Mouse (Mus musculus): ENCODE data around the gene Rps9.

Rps9 gene

DNA sequence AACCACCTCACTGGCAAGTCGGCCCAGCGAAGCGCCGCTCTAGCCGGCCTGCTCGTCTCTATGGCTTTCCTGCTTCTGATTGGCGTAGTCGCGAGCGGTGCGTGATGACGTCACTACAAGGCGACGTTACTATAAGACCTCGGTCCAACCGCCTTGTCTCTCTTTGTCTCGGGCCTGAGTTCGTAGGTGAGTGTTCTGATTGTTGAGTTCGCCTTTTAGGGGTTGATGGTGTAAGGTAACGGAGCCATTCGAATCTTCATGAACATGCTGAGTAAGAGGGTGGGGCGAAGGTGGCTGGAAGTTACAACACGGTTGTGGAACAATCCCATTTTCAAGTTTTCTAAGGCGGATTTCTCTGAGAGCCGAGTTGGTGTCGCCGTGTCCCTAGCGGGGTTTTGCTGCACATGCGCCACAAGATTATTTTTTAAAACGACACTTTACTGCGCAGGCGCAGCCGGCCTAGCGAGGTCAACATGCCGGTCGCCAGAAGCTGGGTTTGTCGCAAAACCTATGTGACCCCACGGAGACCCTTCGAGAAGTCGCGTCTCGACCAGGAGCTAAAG is at the start of gene Rps9:
TSS of gene Rps9 (plus strand) at position 115 of the 563 bp plus-strand sequence.
- peak; percentile 87 to 91 for DNase-seq (ENCODE audit: low read depth in 1 of 2, low spot score in 2 of 2)

DNA sequence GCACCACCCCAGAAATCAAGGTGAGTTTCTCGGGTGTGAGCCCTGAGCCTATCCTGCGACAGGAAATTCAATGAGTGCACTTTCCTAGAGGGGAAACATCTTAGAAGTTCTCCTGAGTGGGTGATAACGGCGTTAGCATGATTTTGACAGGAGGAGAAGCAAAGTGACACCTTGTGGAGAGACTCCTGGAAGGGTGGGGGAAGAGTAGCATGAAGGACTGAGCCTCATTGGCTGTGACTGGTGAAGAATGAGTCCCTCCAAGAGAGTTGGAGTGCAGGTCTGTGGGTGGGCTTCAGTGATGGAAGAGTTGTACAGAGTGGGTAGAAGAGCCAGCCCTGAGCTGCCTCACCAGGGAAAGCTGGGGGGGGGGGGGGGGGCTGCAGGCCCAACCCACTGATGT is 46.8 kb upstream of the Rps9 start:
- no peak for DNase-seq (ENCODE audit: low read depth in 1 of 2, low spot score in 2 of 2)

DNA sequence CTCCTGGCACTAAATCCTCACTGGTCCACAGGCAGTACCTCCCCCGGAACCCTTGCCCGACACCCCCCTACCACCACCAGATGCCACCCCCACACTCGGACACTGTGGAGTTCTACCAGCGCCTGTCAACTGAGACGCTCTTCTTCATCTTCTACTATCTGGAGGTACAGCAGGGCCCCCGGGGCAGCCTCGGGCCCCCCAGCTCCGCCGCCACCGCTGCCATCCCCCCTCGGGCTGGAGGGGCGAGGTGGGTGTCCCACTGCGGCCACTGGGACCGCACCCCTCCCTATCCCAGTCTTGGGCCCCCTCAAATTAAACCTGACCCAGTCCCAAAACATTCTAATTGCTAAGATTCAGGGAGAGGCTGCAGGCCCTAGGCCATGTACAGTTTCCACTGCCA is 45.2 kb upstream of the Rps9 start:
- DNase-seq (ENCODE audit: low read depth in 1 of 2, low spot score in 2 of 2), result no peak

DNA sequence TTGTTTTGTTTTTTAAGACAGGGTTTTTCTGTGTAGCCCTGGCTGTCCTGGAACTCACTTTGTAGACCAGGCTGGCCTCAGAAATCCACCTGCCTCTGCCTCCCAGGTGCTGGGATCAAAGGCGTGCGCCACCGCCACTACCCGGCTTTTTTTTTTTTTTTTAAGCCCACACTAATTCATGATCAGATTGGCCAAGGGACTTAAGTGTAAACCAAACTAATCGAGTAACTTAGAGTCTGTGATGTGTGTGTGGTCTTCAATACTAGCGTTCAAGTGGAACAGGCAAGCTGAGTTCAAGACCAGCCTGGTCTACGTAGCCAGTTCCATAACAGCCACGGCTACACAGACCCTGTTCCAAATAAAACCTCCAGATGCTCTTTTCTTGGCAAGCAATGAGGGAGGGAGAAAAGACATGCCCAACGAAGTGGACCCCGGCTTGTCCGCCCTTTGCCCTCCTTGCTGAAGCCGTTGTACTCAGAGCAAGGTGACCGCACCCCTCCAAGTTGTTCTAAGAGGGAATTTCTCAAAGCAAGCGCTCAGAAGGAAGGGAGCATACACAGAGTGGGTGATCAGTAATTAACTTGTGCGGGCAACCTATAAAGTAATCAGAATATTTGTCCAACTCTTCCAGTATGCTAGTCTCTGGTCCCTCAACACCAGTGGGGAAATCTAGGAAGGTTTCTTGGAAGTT is 39.1 kb upstream of the Rps9 start:
- no peak for DNase-seq (ENCODE audit: low read depth in 1 of 2, low spot score in 2 of 2)

DNA sequence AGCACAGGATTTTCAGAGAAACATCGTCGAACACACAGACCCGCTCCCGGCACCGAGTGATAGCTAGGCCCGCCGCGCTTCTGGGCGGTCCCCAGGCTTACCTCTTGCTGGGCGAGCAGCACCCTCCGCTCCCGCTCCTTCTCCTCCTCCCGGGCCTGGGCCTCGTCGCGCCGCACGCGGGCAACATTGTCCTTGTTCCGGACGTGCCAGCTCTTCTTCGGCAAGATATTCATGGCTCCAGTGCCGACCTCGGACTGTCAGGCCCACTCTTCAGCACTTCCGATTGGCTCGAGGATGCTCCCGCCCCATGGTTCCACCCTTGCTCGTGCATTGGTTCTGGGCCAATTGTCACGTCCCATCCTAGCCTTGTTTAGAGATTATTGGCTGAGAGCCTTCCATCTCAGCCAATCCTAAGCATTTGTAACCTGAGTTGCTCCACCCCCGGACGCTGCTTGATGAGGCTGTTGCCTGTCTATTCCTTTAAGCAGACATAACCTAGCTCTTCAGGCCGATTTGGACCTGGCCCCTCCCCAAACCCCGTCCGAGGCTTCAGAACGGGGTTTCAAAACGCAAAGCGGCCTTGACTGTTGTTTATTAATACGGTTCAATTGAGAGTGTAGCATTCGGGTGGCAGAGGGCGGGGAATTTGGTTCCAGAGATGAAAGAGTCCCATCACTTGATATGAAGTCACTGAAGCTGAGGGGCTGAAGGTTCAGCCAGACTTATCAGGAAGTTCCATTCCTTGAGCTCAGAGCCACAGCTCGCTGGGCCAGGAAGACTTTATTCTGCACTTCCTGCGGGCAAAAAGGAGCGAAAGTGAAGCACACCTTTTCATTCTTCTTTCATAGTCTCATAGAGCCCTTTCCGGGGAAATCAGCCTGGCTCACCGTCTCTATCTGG is 38.3 kb upstream of the Rps9 start, which contains the start of gene Leng1:
TSS of gene Leng1 (minus strand) at position 626 of the 900 bp plus-strand sequence.
- peak; percentile 89 to 92 for DNase-seq (ENCODE audit: low read depth in 1 of 2, low spot score in 2 of 2)

DNA sequence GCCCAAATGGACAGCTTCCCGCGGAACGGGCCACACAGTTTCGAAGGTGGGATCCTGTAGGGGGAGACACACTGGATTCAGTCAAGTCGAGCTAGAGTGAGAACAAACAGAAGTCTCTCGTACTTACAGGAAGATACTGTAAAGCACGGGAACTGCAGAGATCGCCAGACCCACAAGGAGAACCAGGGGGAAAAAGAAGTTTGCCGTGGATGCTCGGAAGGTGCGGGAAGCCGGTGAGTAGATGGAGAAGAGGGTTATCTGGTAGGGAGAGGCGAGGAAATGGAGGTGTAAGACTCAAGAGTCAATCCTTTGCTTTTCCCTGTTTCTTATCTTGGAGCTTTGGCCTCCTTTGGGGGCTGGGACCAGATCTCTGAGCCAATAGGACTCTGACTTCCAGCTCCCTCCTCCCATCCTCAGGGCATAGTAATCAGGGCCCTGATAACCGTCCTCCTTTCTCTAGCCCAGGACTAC is 36.8 kb upstream of the Rps9 start:
- no peak for DNase-seq (ENCODE audit: low read depth in 1 of 2, low spot score in 2 of 2)

DNA sequence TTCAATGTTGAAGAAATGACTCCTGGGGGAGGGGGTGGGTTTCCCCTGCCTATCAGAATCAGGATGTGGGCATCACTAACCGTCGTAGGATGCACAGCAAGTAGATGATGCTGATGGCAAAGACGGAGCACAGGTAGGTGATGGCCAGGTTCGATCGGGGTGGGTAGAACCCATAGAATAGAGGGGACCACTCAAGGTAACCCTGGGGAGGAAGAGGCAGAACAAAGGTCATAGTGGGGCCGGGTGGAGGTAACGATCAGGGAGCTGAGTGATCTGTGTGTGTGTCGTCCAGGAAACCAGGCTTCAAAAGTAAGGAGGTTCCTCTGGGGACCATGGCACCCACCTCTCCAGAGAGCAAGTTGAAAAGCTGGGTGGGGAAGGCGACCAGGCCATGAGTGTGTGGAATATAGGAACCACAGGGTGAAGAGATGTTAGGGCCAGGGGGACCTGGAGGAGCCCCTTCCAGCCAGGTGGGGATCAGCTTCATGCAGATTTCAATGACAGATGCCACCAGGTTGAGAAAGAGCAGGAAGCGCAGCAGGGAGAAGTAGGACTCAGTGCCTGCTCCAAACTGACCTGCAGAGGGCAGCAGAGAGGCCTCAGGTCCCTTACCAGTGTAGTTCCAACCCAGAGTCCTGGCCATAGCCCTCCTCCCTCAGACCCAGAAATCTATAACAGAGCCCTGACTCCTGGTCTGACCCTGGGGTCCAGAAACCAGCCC is 29.1 kb upstream of the Rps9 start:
- DNase-seq (ENCODE audit: low read depth in 1 of 2, low spot score in 2 of 2), result peak; percentile 52 to 65

DNA sequence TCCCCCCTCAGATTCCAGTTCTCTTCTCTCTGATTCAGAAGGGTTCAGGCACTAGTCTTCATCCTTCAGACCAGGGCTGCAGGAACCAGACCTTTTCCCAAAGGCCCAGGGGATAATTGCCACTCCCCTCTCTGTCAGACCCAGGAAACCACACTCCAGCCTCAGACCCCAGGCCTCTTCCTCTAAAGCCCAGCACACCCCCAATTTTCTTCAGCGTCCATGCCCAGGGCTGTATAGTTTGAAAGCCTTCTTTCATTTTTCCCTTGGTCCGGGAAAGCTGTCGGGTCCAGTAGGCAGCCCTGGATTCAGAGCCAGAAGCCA is 28.6 kb upstream of the Rps9 start:
- no peak for DNase-seq (ENCODE audit: low read depth in 1 of 2, low spot score in 2 of 2)

DNA sequence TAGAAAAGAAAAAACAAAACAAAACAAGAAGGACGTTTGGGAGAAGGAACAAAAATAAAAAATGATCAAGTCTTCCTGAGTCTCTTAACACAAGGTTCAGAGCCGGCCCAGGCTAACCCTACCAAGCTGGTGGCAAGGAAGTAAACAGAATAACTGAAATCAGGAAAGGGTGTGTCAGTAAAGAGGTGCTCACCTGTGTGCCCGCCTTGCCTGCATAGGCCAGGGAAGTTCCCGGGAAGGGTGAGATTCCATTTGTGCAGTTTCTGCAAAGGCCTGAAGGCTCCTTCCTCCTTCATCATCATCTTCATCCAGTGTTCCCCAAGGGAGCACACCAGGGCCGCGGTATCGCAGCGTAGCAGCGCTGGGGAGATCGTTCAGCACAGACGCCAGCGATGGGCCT is 27.4 kb upstream of the Rps9 start:
- DNase-seq (ENCODE audit: low read depth in 1 of 2, low spot score in 2 of 2), result no peak

DNA sequence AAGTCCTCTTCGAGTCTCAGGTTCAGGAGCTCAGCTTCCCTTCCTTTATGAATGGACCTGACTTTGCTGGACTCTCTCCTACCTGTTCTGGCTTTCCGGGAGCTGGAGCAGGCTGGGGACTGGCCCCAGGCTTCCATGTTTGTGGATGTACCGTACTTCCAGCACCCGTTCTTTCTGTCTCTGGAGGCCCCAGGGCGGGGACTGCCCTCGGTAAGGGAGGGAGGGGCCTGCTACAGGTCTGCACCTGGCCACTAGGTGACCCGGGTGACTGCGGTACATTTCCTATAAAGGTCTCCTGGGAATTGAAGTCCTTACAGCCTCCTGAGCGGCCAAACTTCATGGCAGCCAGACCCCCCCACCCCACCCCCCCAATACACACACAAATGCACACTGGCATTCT is 26.5 kb upstream of the Rps9 start, which contains the start of gene Tmc4:
TSS of gene Tmc4 (minus strand) at position 212 of the 400 bp plus-strand sequence.
- no peak for DNase-seq (ENCODE audit: low read depth in 1 of 2, low spot score in 2 of 2)

DNA sequence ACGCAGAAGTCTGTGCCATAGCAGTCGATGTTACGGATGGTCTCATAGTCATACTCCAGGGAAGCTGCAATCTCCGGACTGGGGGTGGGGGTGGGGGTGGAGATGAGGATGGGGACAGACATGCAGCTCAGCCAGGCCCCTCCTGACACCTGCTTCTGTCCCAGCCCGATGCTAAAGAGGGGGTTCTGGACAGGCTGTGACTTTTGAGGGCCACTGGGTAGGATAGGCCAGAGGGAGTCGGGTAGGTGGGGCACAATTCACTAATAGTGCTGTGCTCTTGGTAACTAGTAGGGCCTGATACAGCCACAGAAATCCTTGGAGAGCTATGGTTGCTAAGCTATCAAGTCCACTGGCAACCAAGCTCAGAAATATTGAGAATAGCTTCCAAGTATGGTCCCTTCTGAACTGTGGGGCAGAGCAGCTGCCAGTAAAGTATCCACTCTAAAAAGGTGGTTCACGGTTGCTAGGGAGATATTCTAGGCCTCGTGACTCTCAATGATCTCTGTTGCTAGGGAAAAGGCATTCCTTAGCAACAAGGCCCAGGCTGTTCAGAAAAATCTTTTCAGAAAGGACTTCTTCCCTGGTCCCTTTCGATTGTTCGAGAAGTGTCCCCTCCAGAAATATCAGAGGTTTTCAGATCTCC is 19.8 kb upstream of the Rps9 start:
- no peak for DNase-seq (ENCODE audit: low read depth in 1 of 2, low spot score in 2 of 2)

DNA sequence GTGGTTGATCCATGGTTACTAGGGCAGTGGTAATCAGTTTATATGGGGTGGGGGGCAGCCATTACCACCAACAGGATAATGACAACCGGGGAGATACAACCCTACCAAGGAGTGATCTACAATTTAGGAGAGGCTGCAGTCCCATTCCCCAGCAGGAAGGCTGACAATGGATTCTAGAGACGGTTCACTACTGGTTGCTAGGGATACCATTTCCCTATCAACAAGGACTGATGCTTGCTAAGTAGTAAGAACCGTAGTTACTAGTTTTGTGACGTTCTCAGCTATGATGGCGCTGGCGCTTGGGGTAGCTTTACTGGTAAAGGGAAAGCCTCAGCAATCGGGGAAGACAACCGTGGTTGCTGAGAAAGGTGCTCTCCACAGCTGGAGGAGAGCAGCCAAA is 19.1 kb upstream of the Rps9 start:
- no peak for DNase-seq (ENCODE audit: low read depth in 1 of 2, low spot score in 2 of 2)

DNA sequence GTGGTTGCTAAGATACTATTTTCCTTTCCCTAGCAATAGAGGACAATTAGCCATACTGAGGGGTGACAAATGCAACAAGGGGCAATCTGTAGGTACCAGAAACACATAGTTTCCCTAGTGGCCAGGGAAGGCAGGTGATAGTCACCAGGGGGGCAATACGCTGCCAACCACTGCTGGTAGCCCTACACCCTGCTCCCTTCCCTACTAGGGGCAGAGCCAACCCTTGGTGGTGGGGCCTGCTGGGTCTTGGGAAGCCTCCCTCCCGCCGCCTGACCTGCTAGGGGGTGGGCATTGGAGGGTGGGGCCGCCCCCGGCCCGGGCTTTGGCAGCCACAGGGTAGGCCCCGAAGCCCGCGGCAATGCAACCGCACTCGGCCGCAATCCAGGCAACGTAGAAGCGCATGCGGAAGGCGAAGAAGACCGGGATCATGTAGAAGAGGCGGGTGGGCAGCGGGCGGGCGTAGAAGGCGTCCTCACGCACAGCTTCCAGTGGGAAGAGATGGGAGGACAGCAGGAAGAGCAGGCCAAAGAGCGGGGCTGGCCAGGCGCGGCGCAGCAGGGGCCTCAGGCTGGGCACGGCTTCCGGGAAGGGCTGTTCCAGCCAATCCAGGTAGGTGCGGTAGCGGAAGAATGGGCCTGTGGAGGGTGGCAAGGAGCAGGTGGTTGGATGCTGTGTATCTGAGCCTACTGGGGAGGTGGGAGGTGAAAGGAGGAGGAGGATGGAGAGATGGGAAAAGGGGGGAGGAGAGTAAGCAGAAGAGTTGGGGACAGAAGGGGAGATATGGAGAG is 18.2 kb upstream of the Rps9 start:
- no peak for DNase-seq (ENCODE audit: low read depth in 1 of 2, low spot score in 2 of 2)

DNA sequence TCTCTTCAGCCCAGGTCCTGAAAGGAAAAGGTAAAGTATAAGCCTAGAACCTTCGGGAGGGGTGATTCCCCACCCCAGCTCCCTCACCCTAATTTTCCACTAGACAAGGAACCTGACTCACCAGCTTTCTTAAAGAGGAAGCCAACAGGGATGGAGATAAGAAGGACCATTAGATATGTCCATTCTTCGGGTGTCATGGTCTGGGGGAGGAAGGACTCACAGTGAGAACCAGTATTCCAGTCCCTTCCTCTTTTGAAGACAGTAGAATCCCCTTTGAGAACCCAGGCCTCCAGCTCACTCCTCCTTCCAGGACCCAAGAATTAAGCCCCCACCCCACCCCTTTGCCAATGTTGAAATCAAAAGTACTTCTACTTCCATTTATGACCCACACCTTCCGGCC is 11.9 kb upstream of the Rps9 start:
- DNase-seq (ENCODE audit: low read depth in 1 of 2, low spot score in 2 of 2), result no peak

DNA sequence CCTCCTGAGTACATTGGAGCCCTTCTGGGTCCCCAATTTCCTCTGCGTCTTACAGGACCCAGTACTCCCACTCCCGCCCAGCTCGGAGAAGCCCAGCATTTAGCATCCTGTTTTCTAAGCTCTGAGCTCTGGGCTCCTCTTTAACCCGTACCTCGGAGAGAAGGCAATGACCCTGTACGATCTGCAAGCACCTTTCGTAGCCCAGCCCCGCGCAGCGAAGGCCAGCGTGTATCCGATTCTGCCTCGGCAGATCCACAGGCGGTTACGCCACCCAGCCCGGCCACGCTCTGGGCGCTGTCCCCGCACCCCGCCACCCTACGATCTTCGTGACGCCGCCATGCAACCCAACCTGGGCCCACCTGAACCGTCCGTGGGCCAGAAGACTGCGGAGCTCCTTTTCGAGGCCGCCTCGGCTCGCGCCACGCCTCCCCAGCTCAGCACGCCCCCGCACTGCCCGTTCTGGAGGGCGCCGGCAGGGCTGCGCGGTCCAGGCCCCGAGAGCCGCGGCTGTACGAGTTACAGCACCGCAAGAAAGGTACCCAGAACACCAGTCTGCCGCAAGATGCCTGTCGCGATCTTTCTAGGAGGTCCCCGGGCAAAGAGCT is 11.3 kb upstream of the Rps9 start, which contains the start of gene Tsen34:
TSS of gene Tsen34 (plus strand) at position 482 of the 605 bp plus-strand sequence.
- DNase-seq (ENCODE audit: low read depth in 1 of 2, low spot score in 2 of 2), result no peak

DNA sequence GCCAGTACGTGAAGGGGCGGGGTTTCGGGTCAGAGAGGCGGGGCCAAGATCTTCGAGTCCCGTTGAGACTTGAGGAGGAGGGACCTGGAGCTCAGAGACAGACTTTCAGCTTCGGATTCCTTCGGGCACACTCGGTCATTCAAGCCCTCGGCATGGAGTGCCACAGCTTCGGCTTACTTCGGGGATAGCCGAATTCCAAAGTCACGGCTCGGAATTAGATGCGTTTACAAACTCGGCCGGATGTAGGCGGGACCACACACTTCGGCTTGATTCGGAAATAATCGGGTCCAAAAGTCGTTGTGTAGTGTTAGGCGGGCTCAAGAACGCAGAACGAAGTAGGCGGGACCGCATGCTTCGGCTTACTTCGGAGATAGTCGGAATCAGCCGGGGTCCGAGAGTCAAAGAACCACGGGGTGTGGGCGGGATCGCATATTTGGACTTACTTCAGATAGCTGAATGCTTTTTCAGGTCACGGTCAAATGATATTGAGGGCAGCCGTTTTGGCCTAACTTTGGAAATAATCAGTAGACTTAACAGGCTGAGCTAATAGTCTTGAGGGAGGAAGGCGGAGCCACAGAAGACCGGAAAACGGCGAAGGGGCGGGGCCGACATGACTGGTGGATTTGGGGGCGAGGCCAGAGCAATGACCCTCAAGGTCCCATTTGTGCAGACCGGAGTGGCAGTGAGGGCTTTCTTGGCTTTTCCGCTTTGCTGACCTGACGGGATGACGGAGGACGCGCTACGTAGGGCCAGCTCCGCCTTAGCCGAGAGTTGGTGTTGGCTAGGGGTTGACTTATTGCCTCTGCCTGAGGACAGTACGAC is 10.6 kb upstream of the Rps9 start, which contains the start of gene Mboat7:
TSS of gene Mboat7 (minus strand) at position 537 of the 822 bp plus-strand sequence.
- DNase-seq (ENCODE audit: low read depth in 1 of 2, low spot score in 2 of 2), result peak; percentile 89 to 95

DNA sequence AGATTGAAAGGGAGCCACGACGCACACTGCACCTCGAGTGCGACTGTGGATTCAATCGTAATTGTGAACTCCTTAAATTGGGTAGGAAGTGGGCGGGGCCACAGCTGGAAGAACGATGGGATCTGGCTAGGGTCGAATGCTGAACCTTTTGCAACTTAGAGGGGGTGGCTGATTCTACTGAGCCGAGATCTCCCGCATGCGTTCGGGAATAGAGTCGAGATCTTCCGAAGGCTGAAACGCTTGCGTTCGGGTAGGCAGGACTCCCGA is 10.1 kb upstream of the Rps9 start:
- no peak for DNase-seq (ENCODE audit: low read depth in 1 of 2, low spot score in 2 of 2)

DNA sequence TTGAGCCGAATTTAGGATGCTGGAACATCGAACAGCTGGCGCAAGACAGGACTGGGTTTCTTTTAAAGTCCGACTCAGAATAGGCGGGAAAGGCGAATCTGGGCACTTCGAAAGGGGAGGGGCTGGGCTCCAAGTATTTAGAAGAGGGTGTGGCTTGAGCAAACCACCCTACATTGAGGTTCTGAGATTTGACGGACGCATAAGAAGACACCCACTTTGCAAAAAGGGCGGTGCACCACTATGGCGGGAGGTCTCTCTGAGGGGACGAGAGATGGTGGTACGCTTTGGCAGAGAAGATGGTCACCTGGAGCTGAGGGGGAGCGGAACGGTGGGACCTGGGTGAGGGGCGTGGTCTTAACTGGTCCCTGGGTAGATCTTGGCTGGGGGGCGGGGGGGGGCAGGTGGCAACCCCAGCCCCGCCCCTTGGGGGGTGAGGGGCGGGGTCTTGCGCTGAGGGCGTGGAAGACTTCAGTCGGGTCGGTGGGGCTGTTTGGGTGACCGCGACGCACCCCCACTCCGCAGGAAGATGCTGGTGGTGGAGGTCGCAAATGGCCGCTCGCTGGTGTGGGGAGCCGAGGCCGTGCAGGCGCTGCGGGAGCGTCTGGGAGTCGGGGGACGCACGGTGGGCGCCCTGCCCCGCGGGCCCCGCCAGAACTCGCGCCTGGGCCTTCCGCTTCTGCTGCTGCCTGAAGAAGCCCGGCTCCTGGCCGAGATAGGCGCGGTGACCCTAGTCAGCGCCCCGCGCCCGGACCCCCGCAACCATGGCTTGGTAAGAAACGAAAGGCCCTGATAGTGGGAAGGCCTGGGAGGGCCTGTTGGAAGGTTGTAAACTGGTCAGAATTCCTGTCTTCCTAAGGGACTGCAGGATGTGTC is 9.5 kb upstream of the Rps9 start:
- DNase-seq (ENCODE audit: low read depth in 1 of 2, low spot score in 2 of 2), result peak; percentile 33 to 57
